17 mouse cellular contexts compared by ENCODE assay signal in genomic region chr17:12037065-12037464, GRCm38 (mm10).
DNase-seq lines count a peak whose midpoint lies in the region; ATAC-seq and TF ChIP-seq lines count a peak whose summit lies in the region.
"Had no signal": no experiment of that assay in that cellular context is flagged by ENCODE, and none has a peak within 500 bp of the region (broad histone marks: within the 10 kb centered on the region; RNA-seq: fewer than 3 reads in every experiment).

No protein-coding gene starts in this region.

- peak; percentile 48 for DNase-seq in forebrain, embryonic 11.5 days (ENCODE audit: low spot score)
- no peak for DNase-seq in forebrain, postnatal 0 days
- peak; percentile 26 for DNase-seq in testis, postnatal 10 days (ENCODE audit: low spot score)
- no peak for DNase-seq in testis, postnatal 14 days (ENCODE audit: low spot score)
- peak; percentile 77 to 85 (median 80) for DNase-seq in liver, embryonic 14.5 days (ENCODE audit: low read depth in 3 of 3, low spot score in 3 of 3)
- no peak for DNase-seq in adrenal gland, postnatal 4 days (ENCODE audit: low spot score in 2 of 2)
- DNase-seq in adrenal gland, adult 2 months, result no peak
- DNase-seq in adrenal gland, adult 8-10 months, result no peak
- DNase-seq: cerebellum, postnatal 14 days; gastrocnemius, postnatal 25 days; heart, postnatal 10 days; kidney, adult 2 months; lung, adult 18-20 months; right cerebral cortex, postnatal 4 days; thymus, adult 18-20 months had no signal

- H3K36me3 ChIP-seq in forebrain, embryonic 11.5 days (ENCODE audit: control insufficient read depth, insufficient read depth, low read length), result no peaks in the 10 kb centered on the region
- no peaks in the 10 kb centered on the region for H3K36me3 ChIP-seq in forebrain, postnatal 0 days (ENCODE audit: insufficient read depth)
- no peaks in the 10 kb centered on the region for H3K36me3 ChIP-seq in liver, embryonic 14.5 days (replicated peaks; ENCODE audit: control insufficient read depth, insufficient read depth, low read depth)
- H3K36me3 ChIP-seq: embryonic facial prominence, embryonic 13.5 days; forebrain, embryonic 15.5 days had no signal

- peak; percentile 88 for TF ChIP-seq EP300 in liver, embryonic 14.5 days (IDR thresholded peaks at IDR 0.05; ENCODE audit: low read depth)

- no peak for TF ChIP-seq CTCF in forebrain, postnatal 0 days (IDR thresholded peaks at IDR 0.05; ENCODE audit: low read depth)
- TF ChIP-seq CTCF in liver, embryonic 14.5 days (IDR thresholded peaks at IDR 0.05; ENCODE audit: low read depth), result no peak

- no peaks in the 10 kb centered on the region for H3K27me3 ChIP-seq in forebrain, embryonic 11.5 days (ENCODE audit: control insufficient read depth, insufficient read depth, low read length)
- no peaks in the 10 kb centered on the region for H3K27me3 ChIP-seq in forebrain, postnatal 0 days (ENCODE audit: insufficient read depth, low read length)
- no peaks in the 10 kb centered on the region for H3K27me3 ChIP-seq in liver, embryonic 14.5 days (ENCODE audit: control insufficient read depth, insufficient read depth, low read length)
- H3K27me3 ChIP-seq: forebrain, embryonic 15.5 days had no signal

- 76% methylated on average over 5 of the region's 5 CpGs for WGBS in forebrain, embryonic 11.5 days
- 79% methylated on average over 5 of the region's 5 CpGs for WGBS in forebrain, postnatal 0 days
- 16% methylated on average over 5 of the region's 5 CpGs for WGBS in liver, embryonic 14.5 days (ENCODE audit: insufficient replicate concordance)

- H3K4me2 ChIP-seq in forebrain, embryonic 11.5 days (ENCODE audit: low read depth, low read length, severe bottlenecking), result no peak overlapping the region
- H3K4me2 ChIP-seq in forebrain, postnatal 0 days (ENCODE audit: low read depth), result no peak overlapping the region
- H3K4me2 ChIP-seq in liver, embryonic 14.5 days (ENCODE audit: low read depth), result peak overlapping the region; percentile 82
- H3K4me2 ChIP-seq: embryonic facial prominence, embryonic 13.5 days; forebrain, embryonic 15.5 days had no signal

- no peaks in the 10 kb centered on the region for H3K4me1 ChIP-seq in forebrain, embryonic 11.5 days (replicated peaks; ENCODE audit: control insufficient read depth, insufficient read depth, low read length)
- H3K4me1 ChIP-seq in forebrain, postnatal 0 days (ENCODE audit: insufficient read depth), result no peaks in the 10 kb centered on the region
- H3K4me1 ChIP-seq in liver, embryonic 14.5 days (replicated peaks; ENCODE audit: control insufficient read depth in 2 of 2, insufficient read depth in 2 of 2, low read length in 1 of 2), result peaks cover 41 to 42% of the 10 kb centered on the region in 2 experiments
- H3K4me1 ChIP-seq: embryonic facial prominence, embryonic 13.5 days; forebrain, embryonic 15.5 days had no signal

- H3K9ac ChIP-seq in forebrain, embryonic 11.5 days (ENCODE audit: low read length), result no peak overlapping the region
- H3K9ac ChIP-seq in forebrain, postnatal 0 days, result no peak overlapping the region
- H3K9ac ChIP-seq in liver, embryonic 14.5 days (replicated peaks), result peak overlapping the region; percentile 69
- H3K9ac ChIP-seq: embryonic facial prominence, embryonic 13.5 days; forebrain, embryonic 15.5 days had no signal

- no peak overlapping the region for H3K4me3 ChIP-seq in forebrain, embryonic 11.5 days (ENCODE audit: low read depth, low read length)
- no peak overlapping the region for H3K4me3 ChIP-seq in forebrain, postnatal 0 days (ENCODE audit: low read depth, low read length)
- peak overlapping the region; percentile 43 to 46 for H3K4me3 ChIP-seq in liver, embryonic 14.5 days (ENCODE audit: insufficient read depth in 1 of 2, low read depth in 2 of 2, low read length in 2 of 2)
- H3K4me3 ChIP-seq: embryonic facial prominence, embryonic 13.5 days; forebrain, embryonic 15.5 days had no signal

- H3K9me3 ChIP-seq in forebrain, embryonic 11.5 days (ENCODE audit: control insufficient read depth, low read length), result no peaks in the 10 kb centered on the region
- no peaks in the 10 kb centered on the region for H3K9me3 ChIP-seq in forebrain, postnatal 0 days (ENCODE audit: low read length)
- no peaks in the 10 kb centered on the region for H3K9me3 ChIP-seq in liver, embryonic 14.5 days (ENCODE audit: control insufficient read depth, low read length)
- H3K9me3 ChIP-seq: embryonic facial prominence, embryonic 13.5 days; forebrain, embryonic 15.5 days had no signal

- no peak for ATAC-seq in forebrain, embryonic 11.5 days (replicated peaks; ENCODE audit: low FRiP score)
- no peak for ATAC-seq in forebrain, postnatal 0 days
- peak; percentile 90 for ATAC-seq in liver, embryonic 14.5 days (ENCODE audit: insufficient read depth)
- ATAC-seq: forebrain, embryonic 15.5 days had no signal

- no peak overlapping the region for H3K27ac ChIP-seq in forebrain, embryonic 11.5 days (ENCODE audit: low read depth, low read length)
- no peak overlapping the region for H3K27ac ChIP-seq in forebrain, postnatal 0 days (ENCODE audit: low read depth, low read length)
- peak overlapping the region; percentile 97 for H3K27ac ChIP-seq in liver, embryonic 14.5 days
- H3K27ac ChIP-seq: embryonic facial prominence, embryonic 13.5 days; forebrain, embryonic 15.5 days had no signal

Comparison
In these comparisons a context has a peak if more than half of its experiments do, and no peak if none do; other contexts are left out.
1. DNase-seq: peak in forebrain, embryonic 11.5 days (single experiment), testis, postnatal 10 days (single experiment) and liver, embryonic 14.5 days (3 of 3); none in forebrain, postnatal 0 days (single experiment), testis, postnatal 14 days (single experiment), adrenal gland, postnatal 4 days (0 of 2), adrenal gland, adult 2 months (single experiment) and adrenal gland, adult 8-10 months (single experiment).
2. H3K4me3 ChIP-seq: peak in liver, embryonic 14.5 days (2 of 2); none in forebrain, embryonic 11.5 days (single experiment) and forebrain, postnatal 0 days (single experiment).